Mouse (Mus musculus) embryonic fibroblast, embryonic 13.5 days (primary cell): ENCODE results near the gene Ostf1. TPM values are rescaled to one million over a fixed set of nuclear protein-coding genes. Genes with fewer than 3 reads are reported as not detected.

ENCODE experiments used
- H3K27ac ChIP-seq: 2 replicates; pipeline ENCODE4 v1.5.1; 2012; ENCODE audit warnings: low read length, control low read depth, inconsistent platforms; ENCODE audit not compliant: insufficient read depth
- H3K4me1 ChIP-seq: 2 replicates; pipeline ENCODE4 v1.6.1; 2011; ENCODE audit warnings: low read length; ENCODE audit not compliant: control insufficient read depth, insufficient read depth
- H3K4me3 ChIP-seq: 2 replicates; pipeline ENCODE4 v1.5.1; 2011; ENCODE audit warnings: mild to moderate bottlenecking, control low read depth, low read length; ENCODE audit not compliant: insufficient read depth
- CTCF ChIP-seq: IDR thresholded peaks from 2 replicates; pipeline ENCODE4 v1.5.1; 2011; ENCODE audit warnings: mild to moderate bottlenecking, control low read depth, low read length, moderate library complexity, borderline replicate concordance; ENCODE audit not compliant: insufficient read depth
- POLR2A ChIP-seq: IDR thresholded peaks from 2 replicates; pipeline ENCODE4 v1.6.1; 2011; ENCODE audit warnings: low read depth, mild to moderate bottlenecking, control low read depth, low read length, moderate library complexity
- polyA plus RNA-seq: library from polyadenylated mRNA; stranded (reverse); fragments of >200 nt; gene quantifications from 2 replicates; pipeline ENCODE4 v1.2.4, GENCODE M21; 2011; ENCODE audit warnings: low read depth; ENCODE audit not compliant: missing spikeins, insufficient read length

Gene Ostf1
- polyA plus RNA-seq, 1 experiment: 109 TPM

GRCm38 (mm10) chr19:18629589-18629988 lies 2.0 kb downstream of the Ostf1 start:
- TF ChIP-seq POLR2A: no peak
- TF ChIP-seq CTCF: no peak
- H3K4me1 ChIP-seq: peaks cover 8% of the 10 kb centered on the region
- H3K27ac ChIP-seq: no peak overlapping the region
- H3K4me3 ChIP-seq: peak overlapping the region; percentile 34

DNA sequence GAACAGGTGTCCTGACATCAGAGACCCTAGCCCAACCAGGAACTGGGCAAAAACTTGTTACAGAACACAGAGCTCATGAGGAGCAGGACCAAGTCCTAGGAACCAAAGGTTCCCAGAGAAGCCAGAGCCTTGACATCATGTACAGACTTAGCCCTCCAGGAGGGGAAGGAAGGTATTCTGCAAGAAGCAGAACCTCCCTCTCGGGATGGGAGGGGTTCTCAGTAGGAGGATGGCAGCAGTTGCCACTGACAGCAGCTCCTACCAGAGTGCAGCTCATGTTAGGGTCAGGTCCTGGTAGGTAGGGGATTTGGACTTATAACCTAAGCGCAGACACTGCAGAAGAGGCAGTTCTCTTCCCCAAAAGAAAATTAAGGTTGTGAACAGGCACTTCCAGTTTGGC lies 7.7 kb downstream of the Ostf1 start:
- Histone ChIP-seq H3K27ac (no peak overlapping the region), H3K4me3 (no peak overlapping the region), H3K4me1 (peaks cover 8% of the 10 kb centered on the region)
- TF ChIP-seq POLR2A (no peak), CTCF (no peak)

DNA sequence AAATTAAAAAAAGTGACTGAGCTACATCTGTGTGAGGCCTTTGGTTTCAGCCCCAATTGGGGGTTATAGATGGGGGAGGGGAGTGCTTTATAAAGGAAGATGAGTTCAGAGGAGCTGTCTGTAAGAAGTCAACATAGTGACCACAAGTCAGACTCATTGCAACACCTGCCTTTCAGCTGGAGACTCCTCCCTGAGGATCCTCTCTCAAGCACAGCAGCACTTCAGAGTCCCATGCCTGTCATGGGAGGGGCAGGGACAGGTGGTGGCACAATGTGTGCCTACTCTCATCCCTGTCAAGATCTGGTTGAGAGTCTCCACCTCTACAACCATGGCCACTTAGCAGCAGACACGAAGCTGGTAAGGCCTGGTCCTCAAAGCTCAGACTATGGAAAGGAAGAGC lies 11.9 kb downstream of the Ostf1 start:
- no peak for TF ChIP-seq POLR2A
- TF ChIP-seq CTCF: no peak
- H3K27ac ChIP-seq: no peak overlapping the region
- peaks cover 2% of the 10 kb centered on the region for H3K4me1 ChIP-seq
- H3K4me3 ChIP-seq: no peak overlapping the region

- Histone ChIP-seq H3K4me1 (no peaks in the 10 kb centered on the region; the same call in none of the 2 replicates), H3K27ac (no peak overlapping the region), H3K4me3 (no peak overlapping the region)
- no peak for TF ChIP-seq CTCF
- no peak for TF ChIP-seq POLR2A
Measured at GRCm38 (mm10) chr19:18619060-18619459, 12.6 kb downstream of the Ostf1 start.

GRCm38 (mm10) chr19:18617504-18617903 lies 14.1 kb downstream of the Ostf1 start:
- no peak overlapping the region for H3K27ac ChIP-seq
- TF ChIP-seq POLR2A (no peak), CTCF (no peak)
- no peak overlapping the region for H3K4me3 ChIP-seq
- H3K4me1 ChIP-seq: no peaks in the 10 kb centered on the region; the same call in 1 of the 2 replicates

GRCm38 (mm10) chr19:18615680-18616240 lies 15.9 kb downstream of the Ostf1 start:
- peak overlapping the region; percentile 61 for H3K27ac ChIP-seq
- no peak for TF ChIP-seq CTCF
- TF ChIP-seq POLR2A: no peak
- H3K4me3 ChIP-seq: no peak overlapping the region
- no peaks in the 10 kb centered on the region; the same call in 1 of the 2 replicates for H3K4me1 ChIP-seq

GRCm38 (mm10) chr19:18614337-18614736 lies 17.3 kb downstream of the Ostf1 start:
- no peak overlapping the region for H3K4me3 ChIP-seq
- no peak for TF ChIP-seq CTCF
- no peak for TF ChIP-seq POLR2A
- no peaks in the 10 kb centered on the region; the same call in 1 of the 2 replicates for H3K4me1 ChIP-seq
- H3K27ac ChIP-seq: no peak overlapping the region

- Histone ChIP-seq H3K27ac (peak overlapping the region; percentile 74), H3K4me3 (no peak overlapping the region), H3K4me1 (peaks cover 7% of the 10 kb centered on the region; the same call in 1 of the 2 replicates)
- TF ChIP-seq CTCF (no peak), POLR2A (no peak)
Measured at GRCm38 (mm10) chr19:18608975-18609374, 22.6 kb downstream of the Ostf1 start.

DNA sequence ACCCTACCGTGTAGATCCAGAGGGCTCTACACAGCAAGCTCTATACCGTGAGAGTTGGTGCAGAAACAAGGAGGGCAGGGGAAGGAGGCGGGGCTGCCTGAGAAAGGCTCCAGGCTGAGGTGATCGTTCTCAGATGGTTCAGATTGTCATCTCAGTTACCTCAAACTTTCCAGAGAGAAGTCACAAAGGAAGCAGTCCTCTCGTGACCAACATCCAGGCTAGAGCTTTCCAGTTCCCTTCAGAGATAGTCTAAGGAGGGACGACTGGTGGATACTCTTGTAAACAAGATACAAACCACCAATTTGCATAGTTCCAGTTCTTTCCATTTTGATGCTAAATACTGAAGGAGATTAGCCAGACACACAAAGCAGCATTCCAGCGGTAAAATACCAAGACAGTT lies 23.7 kb downstream of the Ostf1 start:
- TF ChIP-seq POLR2A (no peak), CTCF (no peak)
- Histone ChIP-seq H3K27ac (peak overlapping the region; percentile 74), H3K4me1 (peaks cover 7% of the 10 kb centered on the region; the same call in 1 of the 2 replicates), H3K4me3 (no peak overlapping the region)

DNA sequence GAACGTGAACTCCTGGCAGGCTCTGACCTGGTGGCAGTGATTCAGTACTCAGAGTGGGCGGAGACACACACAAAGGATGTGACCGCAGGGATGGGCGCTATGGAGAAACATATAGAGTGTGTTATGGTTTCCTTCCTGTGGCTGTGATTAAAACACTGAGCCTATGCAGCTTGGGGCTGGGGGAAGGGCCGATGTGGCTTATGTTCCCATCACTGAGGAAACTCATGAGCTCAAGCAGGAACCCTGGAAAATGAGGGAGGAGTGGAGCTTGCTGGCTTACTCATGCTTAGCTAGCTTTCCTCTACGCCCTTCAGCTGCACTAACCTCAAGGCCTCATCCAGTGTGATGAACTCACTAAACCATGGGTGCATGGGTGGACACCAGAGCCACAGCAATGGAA lies 28.6 kb downstream of the Ostf1 start:
- TF ChIP-seq POLR2A (no peak), CTCF (no peak)
- Histone ChIP-seq H3K4me3 (no peak overlapping the region), H3K27ac (peak overlapping the region; percentile 34; the same call in 1 of the 2 replicates), H3K4me1 (peaks cover 9% of the 10 kb centered on the region)
